Mouse (Mus musculus): Measurements from ENCODE around the gene Kremen2. TPM values are rescaled to one million over a fixed set of nuclear protein-coding genes. Genes with fewer than 3 reads are reported as not detected.

The Kremen2 gene
- polyA plus RNA-seq, 1 experiment from 2014 or later = 6.8 TPM

- no peak for DNase-seq (ENCODE audit: low spot score)
- no peaks in the 10 kb centered on the region for H3K9me3 ChIP-seq (ENCODE audit: control insufficient read depth, low read length)
- H3K4me1 ChIP-seq (ENCODE audit: control insufficient read depth, insufficient read depth, low read length) = 0 out of 2 replicates have a peak, but pooled peaks cover 2% of the 10 kb centered on the region
- ATAC-seq (ENCODE audit: insufficient read depth, low FRiP score, low TSS enrichment) = no peak
- H3K4me3 ChIP-seq (ENCODE audit: low read depth, low read length) = no peak overlapping the region
- H3K9ac ChIP-seq (ENCODE audit: low read length) = no peak overlapping the region
- H3K27ac ChIP-seq (ENCODE audit: low read depth, low read length) = no peak overlapping the region
- no peak overlapping the region for H3K4me2 ChIP-seq (ENCODE audit: low read depth)
- WGBS = 81% methylated on average over 11 of the region's 11 CpGs
- H3K27me3 ChIP-seq (ENCODE audit: control insufficient read depth, insufficient read depth, low read length) = peaks cover 27% of the 10 kb centered on the region
- peaks cover 17% of the 10 kb centered on the region for H3K36me3 ChIP-seq (ENCODE audit: control insufficient read depth, insufficient read depth, low read length)
Measured at GRCm38 (mm10) chr17:23749400-23750191, 4.0 kb upstream of the Kremen2 start.

GRCm38 (mm10) chr17:23748631-23749391 lies 3.2 kb upstream of the Kremen2 start:
- Histone ChIP-seq H3K9me3 (ENCODE audit: control insufficient read depth, low read length) (no peaks in the 10 kb centered on the region), H3K9ac (ENCODE audit: low read length) (no peak overlapping the region), H3K27me3 (ENCODE audit: control insufficient read depth, insufficient read depth, low read length) (peaks cover 35% of the 10 kb centered on the region), H3K27ac (ENCODE audit: low read depth, low read length) (no peak overlapping the region), H3K4me3 (ENCODE audit: low read depth, low read length) (no peak overlapping the region), H3K36me3 (ENCODE audit: control insufficient read depth, insufficient read depth, low read length) (peaks cover 13% of the 10 kb centered on the region), H3K4me1 (ENCODE audit: control insufficient read depth, insufficient read depth, low read length) (0 out of 2 replicates have a peak, but pooled peaks cover 2% of the 10 kb centered on the region), H3K4me2 (ENCODE audit: low read depth) (no peak overlapping the region)
- ATAC-seq (ENCODE audit: insufficient read depth, low FRiP score, low TSS enrichment) = no peak
- 39% methylated on average over 10 of the region's 10 CpGs for WGBS
- DNase-seq (ENCODE audit: low spot score) = peak; percentile 43

- WGBS = 30% methylated on average over 6 of the region's 6 CpGs
- no peaks in the 10 kb centered on the region for H3K9me3 ChIP-seq (ENCODE audit: control insufficient read depth, low read length)
- H3K4me1 ChIP-seq (ENCODE audit: control insufficient read depth, insufficient read depth, low read length) = 0 out of 2 replicates have a peak, but pooled peaks cover 2% of the 10 kb centered on the region
- no peak for DNase-seq (ENCODE audit: low spot score)
- no peak overlapping the region for H3K27ac ChIP-seq (ENCODE audit: low read depth, low read length)
- H3K27me3 ChIP-seq (ENCODE audit: control insufficient read depth, insufficient read depth, low read length) = peaks cover 43% of the 10 kb centered on the region
- peaks cover 8% of the 10 kb centered on the region; the same call in 1 of the 2 replicates for H3K36me3 ChIP-seq (ENCODE audit: control insufficient read depth, insufficient read depth, low read length)
- H3K4me3 ChIP-seq (ENCODE audit: low read depth, low read length) = no peak overlapping the region
- ATAC-seq (ENCODE audit: insufficient read depth, low FRiP score, low TSS enrichment) = no peak
- H3K9ac ChIP-seq (ENCODE audit: low read length) = no peak overlapping the region
- no peak overlapping the region for H3K4me2 ChIP-seq (ENCODE audit: low read depth)
Measured at GRCm38 (mm10) chr17:23748026-23748425, 2.4 kb upstream of the Kremen2 start.

- peaks cover 48% of the 10 kb centered on the region for H3K27me3 ChIP-seq (ENCODE audit: control insufficient read depth, insufficient read depth, low read length)
Measured at GRCm38 (mm10) chr17:23747471-23747870, 1.8 kb upstream of the Kremen2 start.

GRCm38 (mm10) chr17:23746767-23747166 lies 1.1 kb upstream of the Kremen2 start:
- H3K9me3 ChIP-seq (ENCODE audit: control insufficient read depth, low read length) = no peaks in the 10 kb centered on the region
- DNase-seq (ENCODE audit: low spot score) (no peak), ATAC-seq (ENCODE audit: insufficient read depth, low FRiP score, low TSS enrichment) (no peak)
- no peak overlapping the region for H3K4me2 ChIP-seq (ENCODE audit: low read depth)
- H3K4me3 ChIP-seq (ENCODE audit: low read depth, low read length) = no peak overlapping the region
- no peak overlapping the region for H3K27ac ChIP-seq (ENCODE audit: low read depth, low read length)
- 0 out of 2 replicates have a peak, but pooled peaks cover 1% of the 10 kb centered on the region for H3K36me3 ChIP-seq (ENCODE audit: control insufficient read depth, insufficient read depth, low read length)
- peaks cover 6% of the 10 kb centered on the region; the same call in 1 of the 2 replicates for H3K4me1 ChIP-seq (ENCODE audit: control insufficient read depth, insufficient read depth, low read length)
- WGBS = 87% methylated on average over 3 of the region's 3 CpGs
- H3K9ac ChIP-seq (ENCODE audit: low read length) = no peak overlapping the region
- peaks cover 55% of the 10 kb centered on the region for H3K27me3 ChIP-seq (ENCODE audit: control insufficient read depth, insufficient read depth, low read length)

More at GRCm38 (mm10) chr17:23747471-23747870, 1.8 kb upstream of the Kremen2 start:
- DNase-seq (ENCODE audit: low spot score) (no peak), ATAC-seq (ENCODE audit: insufficient read depth, low FRiP score, low TSS enrichment) (no peak)
- H3K4me1 ChIP-seq (ENCODE audit: control insufficient read depth, insufficient read depth, low read length) = peaks cover 2% of the 10 kb centered on the region; the same call in 1 of the 2 replicates
- peaks cover 4% of the 10 kb centered on the region; the same call in 1 of the 2 replicates for H3K36me3 ChIP-seq (ENCODE audit: control insufficient read depth, insufficient read depth, low read length)
- no peak overlapping the region for H3K4me2 ChIP-seq (ENCODE audit: low read depth)
- no peak overlapping the region for H3K27ac ChIP-seq (ENCODE audit: low read depth, low read length)
- no peaks in the 10 kb centered on the region for H3K9me3 ChIP-seq (ENCODE audit: control insufficient read depth, low read length)
- whole genome bisulfite sequencing = 83% methylated on average over 3 of the region's 3 CpGs
- no peak overlapping the region for H3K4me3 ChIP-seq (ENCODE audit: low read depth, low read length)
- H3K9ac ChIP-seq (ENCODE audit: low read length) = no peak overlapping the region

- DNase-seq (ENCODE audit: low spot score) (no peak), ATAC-seq (ENCODE audit: insufficient read depth, low FRiP score, low TSS enrichment) (no peak)
- no peak overlapping the region for H3K9ac ChIP-seq (ENCODE audit: low read length)
- WGBS = under 1% methylated on average over 12 of the region's 12 CpGs
- H3K27ac ChIP-seq (ENCODE audit: low read depth, low read length) = no peak overlapping the region
- peaks cover 6% of the 10 kb centered on the region; the same call in 1 of the 2 replicates for H3K4me1 ChIP-seq (ENCODE audit: control insufficient read depth, insufficient read depth, low read length)
- no peaks in the 10 kb centered on the region for H3K9me3 ChIP-seq (ENCODE audit: control insufficient read depth, low read length)
- no peaks in the 10 kb centered on the region for H3K36me3 ChIP-seq (ENCODE audit: control insufficient read depth, insufficient read depth, low read length)
- peaks cover 60% of the 10 kb centered on the region for H3K27me3 ChIP-seq (ENCODE audit: control insufficient read depth, insufficient read depth, low read length)
- peak overlapping the region; percentile 46; the same call in 1 of the 2 replicates for H3K4me2 ChIP-seq (ENCODE audit: low read depth)
- H3K4me3 ChIP-seq (ENCODE audit: low read depth, low read length) = peak overlapping the region; percentile 23; the same call in 1 of the 2 replicates
Measured at GRCm38 (mm10) chr17:23746311-23746710, 678 bp upstream of the Kremen2 start.

GRCm38 (mm10) chr17:23744651-23745050 lies 982 bp downstream of the Kremen2 start:
- DNase-seq (ENCODE audit: low spot score) = no peak
- H3K4me1 ChIP-seq (ENCODE audit: control insufficient read depth, insufficient read depth, low read length) = peaks cover 9% of the 10 kb centered on the region; the same call in 1 of the 2 replicates
- H3K27ac ChIP-seq (ENCODE audit: low read depth, low read length) = no peak overlapping the region
- ATAC-seq (ENCODE audit: insufficient read depth, low FRiP score, low TSS enrichment) = no peak
- no peak overlapping the region for H3K9ac ChIP-seq (ENCODE audit: low read length)
- H3K27me3 ChIP-seq (ENCODE audit: control insufficient read depth, insufficient read depth, low read length) = peaks cover 68% of the 10 kb centered on the region
- H3K9me3 ChIP-seq (ENCODE audit: control insufficient read depth, low read length) = no peaks in the 10 kb centered on the region
- no peaks in the 10 kb centered on the region for H3K36me3 ChIP-seq (ENCODE audit: control insufficient read depth, insufficient read depth, low read length)
- peak overlapping the region; percentile 7; the same call in 1 of the 2 replicates for H3K4me3 ChIP-seq (ENCODE audit: low read depth, low read length)
- H3K4me2 ChIP-seq (ENCODE audit: low read depth) = no peak overlapping the region
- WGBS = 2% methylated on average over 14 of the region's 14 CpGs

- H3K4me1 ChIP-seq (ENCODE audit: control insufficient read depth, insufficient read depth, low read length) = peaks cover 9% of the 10 kb centered on the region; the same call in 1 of the 2 replicates
- H3K4me3 ChIP-seq (ENCODE audit: low read depth, low read length) = no peak overlapping the region
- H3K36me3 ChIP-seq (ENCODE audit: control insufficient read depth, insufficient read depth, low read length) = no peaks in the 10 kb centered on the region
- H3K9ac ChIP-seq (ENCODE audit: low read length) = no peak overlapping the region
- peaks cover 68% of the 10 kb centered on the region for H3K27me3 ChIP-seq (ENCODE audit: control insufficient read depth, insufficient read depth, low read length)
- no peaks in the 10 kb centered on the region for H3K9me3 ChIP-seq (ENCODE audit: control insufficient read depth, low read length)
- H3K4me2 ChIP-seq (ENCODE audit: low read depth) = no peak overlapping the region
- WGBS = 17% methylated on average over 8 of the region's 8 CpGs
- no peak overlapping the region for H3K27ac ChIP-seq (ENCODE audit: low read depth, low read length)
- no peak for ATAC-seq (ENCODE audit: insufficient read depth, low FRiP score, low TSS enrichment)
- DNase-seq (ENCODE audit: low spot score) = no peak
Measured at GRCm38 (mm10) chr17:23744076-23744475, 1.6 kb downstream of the Kremen2 start.
